Mouse (Mus musculus) olfactory bulb, adult 2 months (tissue): ENCODE data around the gene Repin1.

Experiments used
- CTCF ChIP-seq: fragments of 200-500 bp; IDR thresholded peaks from 2 replicates; pipeline ENCODE4 v1.5.1; 2012; ENCODE audit warnings: low read depth, mild to moderate bottlenecking, low read length, moderate library complexity; ENCODE audit not compliant: insufficient read depth
- POLR2A ChIP-seq: fragments of 200-500 bp; IDR thresholded peaks from 2 replicates; pipeline ENCODE4 v1.6.1; 2012; ENCODE audit warnings: mild to moderate bottlenecking, low read depth, low read length, moderate library complexity; ENCODE audit not compliant: insufficient read depth

GRCm38 (mm10) chr6:48629661-48630034 is 36.0 kb downstream of the Repin1 start:
- TF ChIP-seq POLR2A: no peak
- no peak for TF ChIP-seq CTCF
